Mouse (Mus musculus): ENCODE measurements around the gene Dglucy.
"Not testable (repeated sequence)": the region's sequence is repeated elsewhere in the genome, so short reads cannot be mapped to it uniquely, and the experiment has no call there.

Dglucy gene

DNA sequence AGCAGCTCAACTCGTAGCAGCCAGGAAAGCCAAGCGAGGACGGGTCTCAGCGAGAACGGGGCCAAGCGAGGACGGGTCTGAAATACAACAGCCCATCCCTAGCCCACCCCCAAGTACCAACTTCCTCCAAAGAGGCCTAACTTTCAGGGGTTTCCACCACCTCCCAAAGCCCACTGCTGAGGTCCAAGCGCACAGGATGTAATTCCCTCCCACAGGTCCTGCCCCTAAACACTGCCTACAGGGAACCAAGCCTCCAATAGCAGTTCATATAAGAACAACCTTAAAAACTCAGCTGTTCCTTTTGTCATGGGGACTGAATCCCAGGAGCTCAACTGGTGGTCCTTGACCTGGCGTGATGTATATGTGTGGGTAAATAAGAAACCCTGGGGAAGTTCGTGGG is 1.6 kb downstream of the Dglucy start:
- in situ Hi-C loops (cut with MseI, MboI), result no loop called here

DNA sequence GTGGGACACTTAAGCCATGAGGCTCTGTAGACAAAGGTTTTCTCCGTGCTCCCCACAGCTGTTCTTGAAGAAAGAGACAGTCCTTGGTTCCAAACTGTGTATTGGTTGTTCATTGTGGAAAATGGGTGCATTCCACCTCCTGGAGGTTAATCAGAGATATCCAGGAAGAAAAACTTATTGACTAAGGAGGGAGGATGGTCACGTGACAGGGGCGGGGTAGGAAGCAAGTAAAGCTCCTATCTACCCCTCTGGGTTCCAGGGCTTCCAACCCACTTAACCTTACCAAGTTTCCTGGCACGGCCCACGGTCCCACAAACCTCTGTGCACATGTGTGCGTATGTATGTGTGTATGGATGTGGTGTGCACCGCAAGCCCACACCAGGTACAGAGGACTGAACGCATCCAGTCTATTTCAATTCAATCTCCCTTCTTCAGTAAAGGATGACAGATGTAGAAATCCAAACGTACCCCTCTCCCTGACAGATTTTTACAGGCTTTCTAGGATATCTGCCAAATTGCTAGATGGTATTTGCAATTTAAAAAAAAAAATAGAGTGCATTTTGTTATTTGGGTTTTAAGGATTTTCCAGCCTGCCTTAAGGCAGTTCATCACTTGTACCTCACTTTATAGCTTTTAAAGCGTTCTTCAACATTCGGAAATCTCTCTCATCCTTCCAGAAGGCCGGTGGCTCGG is 2.7 kb downstream of the Dglucy start:
- in situ Hi-C loops (cut with MseI, MboI), result no loop called here

DNA sequence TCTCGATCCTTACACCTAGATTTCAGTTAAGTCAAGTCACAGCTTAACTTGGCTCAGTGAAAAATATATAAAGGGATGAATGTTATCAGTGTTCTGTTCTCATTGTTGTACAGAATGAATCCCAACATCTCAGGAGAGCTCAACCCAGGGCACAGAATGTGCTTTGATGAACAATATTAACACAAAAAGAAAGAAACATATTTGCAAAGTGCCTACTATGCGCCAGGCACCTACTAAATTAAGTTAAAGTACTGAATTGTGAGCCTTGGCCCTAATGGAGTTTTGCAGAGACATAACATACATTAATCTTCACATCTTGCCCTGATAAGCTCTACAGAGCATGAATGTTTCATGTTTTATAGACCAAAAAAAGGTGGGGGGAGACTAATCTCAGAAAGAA is 5.3 kb downstream of the Dglucy start:
- in situ Hi-C loops (cut with MseI, MboI), result no loop called here

DNA sequence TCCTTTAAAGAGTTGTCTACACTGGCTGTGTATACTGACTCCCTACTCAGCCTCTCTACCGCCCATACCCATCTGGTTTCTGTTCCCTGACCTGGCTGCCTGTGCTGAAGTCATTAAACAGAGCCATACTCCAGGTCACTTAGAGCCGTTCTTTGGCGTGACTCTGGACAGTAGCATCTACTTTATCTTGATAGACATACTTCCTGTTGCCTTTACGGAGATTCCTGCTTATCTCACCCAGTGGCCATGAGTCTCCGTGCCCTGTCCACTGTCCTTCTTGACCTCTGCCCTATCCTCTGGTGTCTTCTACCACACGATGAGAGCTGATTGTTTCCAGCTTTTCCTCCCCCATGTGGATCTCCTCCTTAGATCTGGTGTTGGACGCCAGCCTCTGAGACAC is 6.5 kb downstream of the Dglucy start:
- in situ Hi-C loops (cut with MseI, MboI), result no loop called here

DNA sequence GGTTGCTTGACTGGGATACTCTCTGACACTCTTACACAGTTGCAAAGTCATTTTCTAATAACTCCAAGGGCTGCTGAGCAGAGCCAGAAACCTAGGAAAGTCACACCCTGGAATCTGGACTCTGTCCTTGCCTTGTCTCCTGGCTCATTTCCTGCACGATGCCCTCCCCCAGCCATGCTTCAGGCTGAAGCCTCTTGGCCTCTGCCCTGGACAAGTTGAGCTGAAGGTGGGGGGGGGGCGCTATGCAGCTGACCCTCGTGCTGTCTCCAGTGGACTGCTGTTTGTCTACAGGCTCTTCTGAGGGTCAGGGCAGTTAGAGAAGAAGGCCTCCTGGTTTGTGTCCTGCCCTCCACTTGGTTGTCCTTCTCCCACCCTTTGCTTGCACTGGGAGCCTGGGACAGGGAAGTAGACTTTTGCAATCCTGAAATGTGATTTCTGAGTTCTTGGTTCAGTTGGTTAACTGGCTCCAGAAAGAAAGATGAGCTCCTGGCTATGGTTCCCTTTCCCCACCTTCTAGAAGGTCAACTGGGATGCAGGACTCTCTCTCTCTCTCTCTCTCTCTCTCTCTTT is 11.2 kb downstream of the Dglucy start:
- in situ Hi-C loops (cut with MseI, MboI), result no loop called here

DNA sequence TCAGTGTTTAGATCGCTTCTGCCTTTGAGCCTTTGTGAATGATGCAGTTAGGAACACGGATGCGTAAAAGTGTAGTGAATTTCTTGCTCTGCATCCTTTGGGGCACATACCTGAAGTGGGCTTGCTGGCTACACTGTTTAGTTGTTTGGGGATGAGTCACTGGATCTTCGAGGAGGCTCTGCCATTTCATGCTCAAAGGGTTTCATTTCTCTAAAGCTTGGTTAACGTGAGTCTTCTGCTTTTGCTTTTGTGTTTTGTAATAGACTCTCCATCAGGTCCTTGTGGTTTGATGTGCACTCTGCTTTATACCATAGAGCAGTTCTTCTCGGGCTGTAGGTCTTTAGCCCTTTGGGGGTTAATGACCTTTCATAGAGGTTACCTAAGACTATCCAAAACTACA is 12.6 kb downstream of the Dglucy start:
- in situ Hi-C loops (cut with MseI, MboI), result no loop called here

DNA sequence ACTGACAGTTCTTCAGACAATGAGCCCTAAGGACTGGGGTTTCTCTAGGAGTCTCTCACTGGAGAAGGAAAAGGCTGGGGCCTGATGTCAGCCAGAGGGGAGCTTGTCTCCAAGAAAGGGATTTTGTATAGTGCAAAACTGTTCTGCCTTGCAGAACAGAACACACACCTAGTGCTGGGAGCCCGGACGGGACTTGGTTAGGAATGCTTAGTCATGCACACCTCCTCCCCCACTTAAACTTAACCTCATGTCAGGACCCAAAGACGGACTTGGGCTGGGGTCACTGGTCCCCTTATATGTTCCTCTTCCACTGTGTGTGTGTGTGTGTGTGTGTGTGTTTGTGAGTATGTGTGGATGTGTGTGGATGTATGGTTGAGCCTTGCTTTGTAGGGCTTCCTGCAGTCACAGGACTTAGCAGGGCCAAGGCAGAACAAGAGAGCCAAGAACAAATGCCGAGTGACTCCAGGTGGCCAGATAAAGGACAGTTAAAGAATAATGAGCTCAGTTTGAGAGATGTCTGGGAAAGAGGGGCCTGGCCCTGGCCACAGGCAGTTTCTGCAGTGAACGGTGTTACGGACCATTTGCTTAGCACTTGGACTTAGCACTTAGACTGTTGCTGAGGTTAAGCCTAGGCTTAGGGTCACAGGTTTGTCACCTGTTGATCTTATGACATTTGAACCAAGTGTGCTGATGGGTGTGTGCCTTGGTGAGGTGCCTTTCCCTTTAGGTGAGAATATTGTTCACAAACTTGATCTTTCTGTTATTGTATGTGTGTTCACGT is 15.8 kb downstream of the Dglucy start:
- in situ Hi-C loops (cut with MseI, MboI), result no loop called here

DNA sequence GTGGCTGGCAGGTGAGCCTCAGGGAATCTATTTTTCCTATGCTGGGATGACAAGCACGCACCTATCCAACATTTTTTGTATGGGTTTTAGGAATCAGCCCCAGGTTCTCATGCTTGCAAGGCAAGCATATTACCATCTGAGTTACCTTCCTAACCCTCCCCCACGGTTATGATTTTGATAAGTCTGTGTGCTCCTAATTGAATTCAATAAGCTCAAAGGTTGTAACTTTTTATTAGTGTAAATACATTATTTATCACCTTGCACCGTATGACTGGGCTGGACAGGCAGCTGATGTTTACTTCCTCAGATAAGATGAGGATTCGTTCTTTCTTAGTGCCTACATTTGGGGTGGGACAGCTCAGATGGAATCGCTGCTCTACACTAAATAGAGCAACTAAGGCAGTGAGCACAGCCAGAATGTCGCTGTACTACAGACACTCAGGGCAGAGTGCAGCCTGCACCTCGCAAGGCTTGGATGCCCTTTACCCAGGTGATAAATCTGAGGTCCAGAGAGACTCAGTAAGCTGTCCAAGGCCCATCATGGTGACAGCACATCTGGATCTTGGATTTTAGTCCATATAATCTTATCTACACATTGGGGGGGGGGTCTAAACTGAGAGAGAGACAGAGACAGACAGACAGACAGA is 16.7 kb downstream of the Dglucy start:
- in situ Hi-C loops (cut with MseI, MboI), result no loop called here

DNA sequence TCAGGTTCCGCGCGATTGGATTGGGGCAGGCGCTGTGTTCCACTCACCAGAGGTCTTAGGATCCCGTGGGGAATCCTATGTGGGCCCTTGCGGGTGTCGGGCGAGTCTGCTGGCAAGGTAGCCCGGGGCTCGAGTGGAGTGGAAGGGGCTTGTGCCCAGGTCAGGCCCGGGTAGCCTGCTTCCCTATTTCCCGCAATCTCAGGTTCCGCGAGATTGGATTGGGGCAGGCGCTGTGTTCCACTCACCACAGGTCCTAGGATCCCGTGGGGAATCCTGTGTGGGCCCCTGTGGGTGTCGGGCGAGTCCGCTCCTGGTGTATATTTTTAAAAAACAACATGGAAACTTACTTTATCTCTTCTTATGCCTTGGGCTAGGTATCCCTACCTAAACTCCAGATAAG is 24.5 kb downstream of the Dglucy start:
- in situ Hi-C loops (cut with MseI, MboI), result not testable (repeated sequence)

DNA sequence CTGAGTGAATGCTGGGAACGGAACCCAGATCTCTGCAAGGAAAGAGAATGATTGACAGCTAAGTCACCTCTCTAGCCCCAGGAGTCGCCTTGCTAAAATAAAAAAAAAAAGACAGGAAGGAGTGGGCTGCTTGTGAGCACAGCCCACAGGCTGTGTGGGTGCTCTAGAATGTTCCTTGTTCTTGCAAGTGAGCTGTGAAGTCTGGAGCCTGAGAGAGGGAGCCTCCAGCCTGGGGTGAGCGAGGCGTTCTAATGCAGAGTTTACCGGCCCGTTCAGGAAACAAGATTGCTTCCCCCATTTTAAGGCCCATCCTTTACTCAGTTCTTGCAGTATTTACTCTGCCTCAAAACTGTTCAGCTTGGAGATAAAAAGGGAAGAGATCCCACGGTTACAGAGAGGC is 28.4 kb downstream of the Dglucy start:
- in situ Hi-C loops (cut with MseI, MboI), result no loop called here

DNA sequence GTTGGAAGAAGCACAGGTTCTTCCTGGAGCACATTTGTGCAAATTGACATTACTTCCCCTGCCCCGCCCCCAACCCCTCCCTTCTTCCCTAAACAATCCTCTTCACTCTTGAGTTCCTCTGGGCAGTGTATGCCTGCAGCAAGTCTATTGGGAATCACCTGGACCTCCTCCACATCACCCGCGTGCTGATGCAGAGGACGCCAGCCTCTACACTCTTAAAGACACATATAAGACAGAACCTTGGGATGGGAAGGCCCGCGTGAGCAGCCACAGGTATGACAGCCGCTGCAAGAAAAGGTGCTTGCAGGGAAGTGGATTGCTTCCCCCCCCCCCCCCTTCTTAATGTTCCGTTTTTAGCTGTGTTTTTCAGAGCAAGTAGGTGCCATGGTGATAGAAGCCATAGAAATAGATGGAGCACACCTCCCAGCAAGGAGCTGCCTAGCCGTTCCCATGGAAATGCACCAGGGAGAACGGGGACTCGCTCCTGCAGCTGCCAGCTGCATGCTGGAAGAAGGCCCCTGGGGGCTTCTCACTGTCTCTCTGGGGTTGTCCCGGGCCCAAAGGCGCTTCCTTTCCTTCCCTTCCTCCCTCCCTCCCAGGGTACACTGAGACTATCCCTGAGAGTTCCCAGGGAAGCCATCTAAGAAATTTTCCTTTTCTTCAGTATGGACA is 29.9 kb downstream of the Dglucy start:
- in situ Hi-C loops (cut with MseI, MboI), result no loop called here

DNA sequence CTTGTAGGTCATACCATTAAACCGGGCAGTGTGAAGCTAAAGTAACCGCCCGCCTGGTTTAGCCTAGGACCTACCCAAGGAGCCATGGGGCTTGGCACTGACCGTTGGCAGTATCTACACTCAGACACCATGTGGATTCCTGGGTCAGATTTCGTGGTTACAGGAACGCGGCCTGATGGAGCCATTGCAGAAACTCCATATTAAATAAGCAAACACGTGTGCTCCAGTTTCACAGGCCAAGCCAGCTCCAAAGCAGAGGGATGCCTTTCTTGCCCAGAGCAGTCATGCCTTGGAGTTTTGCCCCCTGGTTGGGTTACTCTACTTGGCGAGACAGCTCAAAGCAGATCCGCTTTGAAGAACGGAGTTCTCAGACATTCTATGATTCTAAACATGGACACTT is 31.7 kb downstream of the Dglucy start:
- in situ Hi-C loops (cut with MseI, MboI), result no loop called here

DNA sequence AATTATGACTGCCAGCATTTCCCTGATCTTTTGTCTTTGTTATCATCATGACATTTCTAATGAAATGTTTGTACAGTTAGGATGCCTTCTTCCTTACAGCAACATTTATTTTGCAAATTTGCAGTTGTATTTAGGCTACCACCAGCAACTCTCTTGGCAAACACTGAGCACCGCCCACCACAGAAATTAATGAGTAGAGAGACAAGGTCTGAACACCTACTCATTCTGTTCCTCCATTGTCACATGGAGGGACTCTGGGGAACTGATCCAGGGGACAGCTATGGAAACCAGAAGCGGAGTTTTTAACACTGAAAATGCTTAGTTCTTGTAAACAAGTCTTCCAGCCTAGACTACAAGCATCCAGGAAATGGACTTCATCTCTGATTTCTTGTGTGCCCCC is 35.0 kb downstream of the Dglucy start:
- in situ Hi-C loops (cut with MseI, MboI), result no loop called here

DNA sequence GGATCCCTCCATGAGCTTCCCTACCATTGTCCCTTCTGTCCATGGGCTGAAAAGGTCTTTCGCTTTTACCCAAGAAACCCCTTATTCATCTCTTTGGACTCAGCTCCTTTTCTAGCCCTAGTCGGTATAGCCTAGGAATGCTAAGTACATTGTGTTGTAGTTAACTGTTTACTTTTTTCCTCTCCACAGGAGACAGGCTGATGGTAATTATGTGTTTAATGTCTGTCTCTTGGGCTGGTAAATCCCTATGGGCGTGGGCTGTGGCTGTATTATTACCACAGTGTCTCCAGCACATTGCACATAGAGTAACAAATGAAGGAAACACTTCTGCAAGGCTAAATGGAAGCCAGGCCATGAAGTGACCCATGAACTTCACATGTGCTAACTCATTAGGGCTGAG is 35.8 kb downstream of the Dglucy start:
- in situ Hi-C loops (cut with MseI, MboI), result no loop called here

DNA sequence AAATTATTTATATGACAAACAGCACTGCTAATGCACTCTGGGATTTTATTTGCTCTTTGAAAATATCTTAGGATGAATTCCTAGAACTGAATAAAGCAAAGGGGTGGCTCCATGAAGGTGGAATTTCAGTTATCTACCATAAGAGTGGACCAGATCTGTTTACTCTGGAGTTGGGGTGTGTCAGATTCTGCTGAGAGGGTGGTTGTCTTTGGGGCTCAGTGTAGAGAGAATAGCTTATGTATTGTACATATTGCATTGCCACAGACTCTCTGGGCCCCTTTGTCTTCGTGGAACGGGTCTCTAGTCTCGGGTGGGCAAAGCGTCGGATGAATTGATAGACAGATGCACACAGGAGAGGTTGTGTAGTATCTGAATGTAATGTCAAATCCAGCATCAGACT is 38.0 kb downstream of the Dglucy start:
- in situ Hi-C loops (cut with MseI, MboI), result no loop called here

DNA sequence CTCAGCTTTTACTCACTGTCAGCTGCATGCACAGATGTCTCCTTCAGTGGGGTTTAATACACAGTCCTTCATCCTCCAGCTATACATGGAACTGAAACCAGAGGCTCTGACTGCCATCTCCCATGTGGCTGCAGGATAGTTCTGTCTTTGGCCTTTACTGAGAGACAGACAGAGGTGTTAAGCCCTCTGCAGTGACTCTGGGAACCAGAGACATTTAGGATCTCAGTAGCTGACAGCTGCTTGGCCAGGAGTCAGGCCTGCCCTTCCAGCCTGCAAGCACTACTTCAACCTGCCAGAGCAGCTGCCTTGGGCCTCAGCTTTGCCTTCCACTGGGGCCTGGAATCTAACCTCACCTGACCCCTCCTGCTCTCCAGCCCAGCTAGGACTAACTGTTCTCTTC is 41.1 kb downstream of the Dglucy start:
- in situ Hi-C loops (cut with MseI, MboI), result no loop called here

DNA sequence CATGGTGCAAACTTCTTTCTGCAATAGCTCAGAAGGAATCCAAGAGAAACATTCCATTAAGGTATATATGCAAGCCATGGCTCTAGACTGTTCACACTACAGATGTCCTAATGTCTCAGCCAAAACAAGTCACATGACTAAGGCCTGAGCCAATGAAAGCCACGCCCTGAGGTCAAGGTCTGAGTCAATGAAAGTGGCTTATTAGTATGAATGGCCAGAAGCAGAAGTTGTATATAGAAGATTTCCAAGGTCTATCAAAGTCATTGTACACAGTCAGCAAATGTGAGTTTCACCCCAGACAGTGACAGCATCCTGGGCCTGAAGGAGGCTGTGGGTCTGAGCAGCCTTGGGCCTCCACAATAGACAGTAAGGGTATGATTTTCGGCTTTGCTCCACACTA is 52.2 kb downstream of the Dglucy start:
- in situ Hi-C loops (cut with MseI, MboI), result no loop called here

DNA sequence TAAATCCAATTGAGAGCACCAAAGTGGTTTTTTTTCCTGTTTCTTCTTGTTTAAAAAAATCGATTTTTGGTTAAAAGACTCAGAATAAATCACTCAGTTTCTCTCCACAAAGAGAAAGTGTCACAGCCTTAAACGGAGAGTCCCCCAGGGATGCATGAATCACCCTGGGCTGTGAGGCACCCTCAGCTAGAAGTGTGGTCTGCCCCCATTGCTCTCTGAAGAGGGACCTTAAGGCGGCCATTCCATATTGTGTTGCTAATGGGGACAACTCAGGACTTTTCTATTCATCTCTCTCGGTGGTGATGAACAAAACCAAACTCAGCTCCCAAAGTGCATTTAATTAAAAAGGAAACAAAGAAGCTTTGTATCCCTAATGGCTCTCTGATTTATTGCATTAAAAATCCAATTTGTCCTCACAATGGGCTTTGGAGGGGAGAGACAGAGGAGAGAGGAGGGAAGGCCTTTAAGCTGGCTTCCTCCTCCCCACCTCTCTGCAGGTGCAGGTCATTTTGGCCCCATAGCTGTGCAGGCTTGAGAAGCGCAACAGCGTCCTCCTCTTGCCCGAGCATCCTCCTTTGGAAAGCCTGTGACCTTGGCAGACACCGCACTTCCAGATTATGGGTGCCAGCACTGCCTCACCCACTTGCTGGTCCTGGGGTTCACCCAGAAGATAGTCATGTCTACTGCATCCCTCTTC is 52.9 kb downstream of the Dglucy start:
- in situ Hi-C loops (cut with MseI, MboI), result no loop called here

DNA sequence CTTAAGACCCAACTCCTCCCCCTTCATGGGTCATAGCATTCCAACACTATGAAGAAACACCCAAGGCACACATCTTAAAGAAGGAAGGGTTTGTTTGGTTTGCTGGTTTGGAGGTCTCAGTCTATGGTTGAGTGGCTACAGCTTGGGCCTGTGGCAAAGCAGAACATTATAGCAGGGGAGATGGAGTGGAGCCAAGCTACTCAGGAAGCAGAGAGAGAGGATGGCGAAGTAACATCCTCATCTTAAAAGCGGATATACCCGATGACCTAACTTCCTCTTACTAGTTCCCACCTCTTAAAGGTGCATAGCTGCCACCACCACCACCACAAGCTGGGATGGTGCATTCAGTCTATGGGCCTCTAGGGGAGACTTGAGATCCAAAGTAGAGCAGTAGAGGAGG is 58.4 kb downstream of the Dglucy start:
- in situ Hi-C loops (cut with MseI, MboI), result no loop called here

DNA sequence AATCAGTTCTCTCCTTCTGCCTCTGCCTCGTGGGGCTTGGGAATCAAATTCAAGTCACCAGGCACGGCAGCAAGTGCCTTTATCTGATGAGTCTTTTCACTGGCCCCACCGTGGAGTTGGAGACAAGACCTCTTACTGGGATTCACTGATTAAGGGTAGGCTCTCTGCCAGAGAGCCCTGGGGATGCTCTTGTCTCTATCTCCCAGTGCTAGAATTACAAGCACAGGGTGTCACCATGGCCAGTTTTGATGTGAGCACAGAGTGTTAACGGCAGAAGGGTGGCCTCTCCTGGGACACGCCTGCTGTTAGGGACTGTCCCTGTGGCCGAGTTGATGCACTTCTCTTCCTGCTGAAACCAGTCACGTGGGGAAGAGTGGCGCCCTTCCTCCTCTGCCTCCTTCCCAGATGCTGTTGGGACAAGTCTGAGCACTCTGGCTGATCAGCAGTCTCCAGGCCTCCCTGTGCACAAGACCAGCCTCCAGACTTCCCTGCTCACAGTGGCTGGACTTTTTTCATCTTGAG is 60.3 kb downstream of the Dglucy start:
- in situ Hi-C loops (cut with MseI, MboI), result no loop called here

DNA sequence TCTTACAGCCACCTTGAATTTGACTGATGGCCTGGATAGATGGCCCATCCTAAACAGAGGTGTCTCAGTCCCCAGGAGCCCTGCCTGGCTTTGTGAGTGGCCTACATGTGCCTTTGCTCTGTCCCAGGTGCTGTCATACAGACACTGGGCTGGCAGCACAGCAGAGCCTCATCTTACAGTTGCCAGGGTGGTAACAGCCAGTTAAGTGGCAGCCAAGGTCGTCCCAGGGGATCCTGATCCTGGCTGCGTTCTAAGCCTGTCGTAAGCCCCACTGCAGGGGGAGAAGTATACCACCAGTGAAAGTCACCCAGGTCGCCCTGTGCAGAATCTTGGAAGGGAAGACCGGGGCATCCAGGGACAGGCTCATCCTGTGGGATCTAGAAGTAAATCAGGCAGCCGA is 61.1 kb downstream of the Dglucy start:
- in situ Hi-C loops (cut with MseI, MboI), result loop anchor here (10.0 kb wide), 2 partner anchors 235 to 265 kb away; no protein-coding TSS in a partner anchor

Data from mouse trophoblast stem cell (cell line).